Mouse (Mus musculus): ENCODE results near the gene Ints2. TPM values are rescaled to one million over a fixed set of nuclear protein-coding genes. Genes with fewer than 3 reads are reported as not detected.

The Ints2 gene
- polyA plus RNA-seq, 1 experiment from 2014 or later = 11.7 TPM

DNA sequence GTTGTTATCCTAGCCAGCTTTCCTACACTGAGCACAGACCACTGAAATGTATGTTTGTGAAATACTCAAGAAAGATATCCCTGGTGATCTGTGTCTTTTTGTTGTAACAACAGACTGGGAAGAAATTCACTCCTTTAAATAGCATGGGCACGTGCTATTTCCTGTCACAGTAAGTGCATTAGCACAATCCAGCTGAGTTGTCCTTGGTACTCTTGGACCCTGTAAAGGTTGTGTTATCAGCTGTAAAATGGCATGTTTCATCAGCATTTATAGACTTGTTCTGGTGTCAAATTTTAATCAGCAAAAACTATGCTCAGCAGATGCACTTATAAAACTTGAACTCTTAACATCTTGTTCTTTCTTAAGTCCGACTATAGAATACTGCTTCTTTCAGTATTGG is 86.6 kb downstream of the Ints2 start:
- 62% methylated on average over 2 of the region's 2 CpGs for WGBS
- no peaks in the 10 kb centered on the region for H3K36me3 ChIP-seq
- H3K4me2 ChIP-seq = no peak overlapping the region
- H3K9me3 ChIP-seq = no peaks in the 10 kb centered on the region
- no peaks in the 10 kb centered on the region for H3K27me3 ChIP-seq (replicated peaks)
- H3K9ac ChIP-seq = no peak overlapping the region
- no peak for ATAC-seq (ENCODE audit: extremely low read depth, insufficient number of reproducible peaks, low FRiP score, low TSS enrichment)
- H3K27ac ChIP-seq (replicated peaks) = no peak overlapping the region
- H3K4me1 ChIP-seq = peaks cover 3% of the 10 kb centered on the region
- H3K4me3 ChIP-seq = no peak overlapping the region

Other genes with a start within 250 kb of the Ints2 start
- 5.0 and 5.1 TPM in 2 replicates for gene Brip1, start 56.4 kb downstream of the Ints2 start, polyA plus RNA-seq (2015; fragmentation: Nextera tagmentation; extraction: Ambion mirVana)
- gene Med13, start 100.0 kb upstream of the Ints2 start, polyA plus RNA-seq (2015; fragmentation: Nextera tagmentation; extraction: Ambion mirVana) = 4.3 and 4.8 TPM in 2 replicates
- 38.9 and 42.9 TPM in 2 replicates for gene Rnft1, start 227.1 kb upstream of the Ints2 start, polyA plus RNA-seq (2015; fragmentation: Nextera tagmentation; extraction: Ambion mirVana)